Mouse (Mus musculus) intestine, embryonic 16.5 days (tissue): ENCODE results near the gene Brd2. TPM values are rescaled to one million over a fixed set of nuclear protein-coding genes. Genes with fewer than 3 reads are reported as not detected.
A peak's percentile ranks its signal among the peaks of the same experiment; 100 is the strongest.

Experiments
- ATAC-seq: fragments of 200-750 bp; cut with Nextera tagmentation; 2 replicates; pipeline ENCODE4 v1.8.0; 2017; ENCODE audit warnings: moderate TSS enrichment, moderate library complexity
- H3K27ac ChIP-seq: fragments of 300-500 bp; sonication (generic); 2 replicates; pipeline ENCODE4 v1.5.1; 2014; ENCODE audit warnings: mild to moderate bottlenecking, low read length
- H3K27me3 ChIP-seq: fragments of 300-500 bp; sonication (generic); replicated peaks from 2 replicates; pipeline ENCODE4 v1.6.1; 2014; ENCODE audit warnings: low read length, control low read depth, mixed read lengths; ENCODE audit not compliant: control insufficient read depth, insufficient read depth
- H3K36me3 ChIP-seq: fragments of 300-500 bp; sonication (generic); 2 replicates; pipeline ENCODE4 v1.6.1; 2014; ENCODE audit warnings: low read length, control low read depth; ENCODE audit not compliant: control insufficient read depth, insufficient read depth
- H3K4me1 ChIP-seq: fragments of 300-500 bp; sonication (generic); 2 replicates; pipeline ENCODE4 v1.6.1; 2014; ENCODE audit warnings: low read length, control low read depth, mixed read lengths; ENCODE audit not compliant: control insufficient read depth, insufficient read depth
- H3K4me2 ChIP-seq: fragments of 300-500 bp; sonication (generic); 2 replicates; pipeline ENCODE4 v1.6.1; 2014; ENCODE audit warnings: low read depth, low read length, control low read depth
- H3K4me3 ChIP-seq: fragments of 300-500 bp; sonication (generic); 2 replicates; pipeline ENCODE4 v1.5.1; 2014; ENCODE audit warnings: mild to moderate bottlenecking, low read length
- H3K9ac ChIP-seq: fragments of 300-500 bp; sonication (generic); 2 replicates; pipeline ENCODE4 v1.6.1; 2014; ENCODE audit warnings: low read depth, low read length
- H3K9me3 ChIP-seq: fragments of 300-500 bp; sonication (generic); 2 replicates; pipeline ENCODE4 v1.6.1; 2016; ENCODE audit warnings: low read length, control low read depth; ENCODE audit not compliant: control insufficient read depth
- WGBS: fragments of 180-500 bp; shearing (Covaris S2); extraction: QIAGEN DNeasy Blood & Tissue Kit; methylation state at CpG from one replicate; pipeline ENCODE4 v1.1.7; 2014; 5-methylcytosine and 5-hydroxymethylcytosine counted together
- polyA plus RNA-seq: library from polyadenylated mRNA; unstranded; fragments of >200 nt; fragmentation: Nextera tagmentation; extraction: Ambion mirVana; gene quantifications from 2 replicates; pipeline ENCODE4 v1.2.1, GENCODE M21; 2015

Gene Brd2
- polyA plus RNA-seq, 1 experiment from 2014 or later: 72.3 TPM

GRCm38 (mm10) chr17:34107109-34107867 lies 15.1 kb downstream of the Brd2 start:
- Histone ChIP-seq H3K27me3 (no peaks in the 10 kb centered on the region), H3K4me2 (no peak overlapping the region), H3K27ac (no peak overlapping the region), H3K4me3 (no peak overlapping the region), H3K9me3 (no peaks in the 10 kb centered on the region), H3K9ac (no peak overlapping the region), H3K36me3 (peaks cover 8% of the 10 kb centered on the region), H3K4me1 (no peaks in the 10 kb centered on the region)
- no peak for ATAC-seq
- 83% methylated on average over 7 of the region's 7 CpGs for WGBS

GRCm38 (mm10) chr17:34106555-34106954 lies 15.9 kb downstream of the Brd2 start:
- no peak overlapping the region for H3K4me2 ChIP-seq
- H3K9ac ChIP-seq: no peak overlapping the region
- no peaks in the 10 kb centered on the region for H3K27me3 ChIP-seq
- H3K27ac ChIP-seq: no peak overlapping the region
- H3K4me1 ChIP-seq: no peaks in the 10 kb centered on the region
- H3K4me3 ChIP-seq: no peak overlapping the region
- peaks cover 3% of the 10 kb centered on the region for H3K36me3 ChIP-seq
- ATAC-seq: no peak
- no peaks in the 10 kb centered on the region for H3K9me3 ChIP-seq
- 84% methylated on average over 7 of the region's 7 CpGs for WGBS

- H3K36me3 ChIP-seq: no peaks in the 10 kb centered on the region
- 80% methylated on average over 9 of the region's 9 CpGs for WGBS
- H3K4me1 ChIP-seq: peaks cover 1% of the 10 kb centered on the region; the same call in 1 of the 2 replicates
- no peak overlapping the region for H3K4me3 ChIP-seq
- H3K27me3 ChIP-seq: no peaks in the 10 kb centered on the region
- no peaks in the 10 kb centered on the region for H3K9me3 ChIP-seq
- no peak overlapping the region for H3K4me2 ChIP-seq
- no peak overlapping the region for H3K9ac ChIP-seq
- no peak overlapping the region for H3K27ac ChIP-seq
- ATAC-seq: no peak
Observed at GRCm38 (mm10) chr17:34104804-34105203, 17.6 kb downstream of the Brd2 start.

- Histone ChIP-seq H3K4me1 (peaks cover 4% of the 10 kb centered on the region; the same call in 1 of the 2 replicates), H3K4me3 (no peak overlapping the region), H3K36me3 (no peaks in the 10 kb centered on the region), H3K9me3 (no peaks in the 10 kb centered on the region), H3K27ac (no peak overlapping the region), H3K4me2 (no peak overlapping the region), H3K27me3 (no peaks in the 10 kb centered on the region), H3K9ac (no peak overlapping the region)
- 65% methylated on average over 6 of the region's 6 CpGs for WGBS
- no peak for ATAC-seq
Observed at GRCm38 (mm10) chr17:34102831-34103230, 19.6 kb downstream of the Brd2 start.

- Histone ChIP-seq H3K9me3 (no peaks in the 10 kb centered on the region), H3K36me3 (no peaks in the 10 kb centered on the region), H3K27ac (no peak overlapping the region), H3K9ac (peak overlapping the region; percentile 41; the same call in 1 of the 2 replicates), H3K4me3 (0 out of 2 replicates have a peak overlapping the region, but pooled peaks have one; percentile 10), H3K4me2 (peak overlapping the region; percentile 43), H3K4me1 (peaks cover 4% of the 10 kb centered on the region; the same call in 1 of the 2 replicates), H3K27me3 (no peaks in the 10 kb centered on the region)
- WGBS: 9% methylated on average over 12 of the region's 12 CpGs
- peak; percentile 81 for ATAC-seq
Observed at GRCm38 (mm10) chr17:34101604-34102032, 20.8 kb downstream of the Brd2 start.

- Histone ChIP-seq H3K4me1 (peaks cover 4% of the 10 kb centered on the region; the same call in 1 of the 2 replicates), H3K4me3 (no peak overlapping the region), H3K27me3 (no peaks in the 10 kb centered on the region), H3K9me3 (no peaks in the 10 kb centered on the region), H3K27ac (no peak overlapping the region), H3K4me2 (no peak overlapping the region), H3K36me3 (no peaks in the 10 kb centered on the region), H3K9ac (no peak overlapping the region)
- 26% methylated on average over 5 of the region's 5 CpGs for WGBS
- no peak for ATAC-seq
Observed at GRCm38 (mm10) chr17:34101185-34101584, 21.2 kb downstream of the Brd2 start.

- H3K27me3 ChIP-seq: no peaks in the 10 kb centered on the region
- no peaks in the 10 kb centered on the region for H3K36me3 ChIP-seq
- 37% methylated on average over 5 of the region's 5 CpGs for WGBS
- no peak overlapping the region for H3K4me3 ChIP-seq
- H3K4me2 ChIP-seq: no peak overlapping the region
- peaks cover 4% of the 10 kb centered on the region; the same call in 1 of the 2 replicates for H3K4me1 ChIP-seq
- ATAC-seq: no peak
- H3K27ac ChIP-seq: no peak overlapping the region
- no peaks in the 10 kb centered on the region for H3K9me3 ChIP-seq
- no peak overlapping the region for H3K9ac ChIP-seq
Observed at GRCm38 (mm10) chr17:34099531-34099930, 22.9 kb downstream of the Brd2 start.

- peak; percentile 43; the same call in 1 of the 2 replicates for ATAC-seq
- Histone ChIP-seq H3K9me3 (no peaks in the 10 kb centered on the region), H3K27me3 (no peaks in the 10 kb centered on the region)
Observed at GRCm38 (mm10) chr17:34098709-34099479, 23.5 kb downstream of the Brd2 start.

GRCm38 (mm10) chr17:34097272-34097671 lies 25.2 kb downstream of the Brd2 start:
- ATAC-seq: no peak
- 72% methylated on average over 5 of the region's 5 CpGs for WGBS
- H3K27ac ChIP-seq: no peak overlapping the region
- H3K27me3 ChIP-seq: no peaks in the 10 kb centered on the region
- H3K4me3 ChIP-seq: no peak overlapping the region
- no peak overlapping the region for H3K9ac ChIP-seq
- no peaks in the 10 kb centered on the region for H3K9me3 ChIP-seq
- H3K36me3 ChIP-seq: no peaks in the 10 kb centered on the region
- H3K4me2 ChIP-seq: no peak overlapping the region
- peaks cover 4% of the 10 kb centered on the region; the same call in 1 of the 2 replicates for H3K4me1 ChIP-seq

More at GRCm38 (mm10) chr17:34098709-34099479, 23.5 kb downstream of the Brd2 start:
- Histone ChIP-seq H3K9ac (no peak overlapping the region), H3K4me2 (no peak overlapping the region), H3K4me3 (no peak overlapping the region), H3K36me3 (no peaks in the 10 kb centered on the region), H3K4me1 (peaks cover 4% of the 10 kb centered on the region; the same call in 1 of the 2 replicates), H3K27ac (no peak overlapping the region)
- 33% methylated on average over 10 of the region's 10 CpGs for WGBS
